Mouse (Mus musculus) megakaryocyte, adult 5-6 weeks (primary cell): ENCODE results near the gene Grb7. TPM values are rescaled to one million over a fixed set of nuclear protein-coding genes. Genes with fewer than 3 reads are reported as not detected.

Experiments
- ATAC-seq: 2 replicates; pipeline ENCODE4 v1.8.0; 2016; ENCODE audit warnings: mild to moderate bottlenecking, inconsistent platforms; ENCODE audit not compliant: poor library complexity, severe bottlenecking
- total RNA-seq, 2 experiments: library from RNA; stranded (forward) in 1 of 2; stranded (reverse) in 1 of 2; fragments of 153-499, 151-499 nt in 1 of 2; fragments of 221-1000, 200-1000 nt in 1 of 2; gene quantifications; 2 replicates each; pipeline versions ENCODE4 v1.2.3 to v1.2.4; 2015 to 2017

Gene Grb7
- total RNA-seq (2015) (not detected in 2 replicates), total RNA-seq (2017) (not detected in 2 replicates)

GRCm38 (mm10) chr11:98446213-98446561 is at the start of gene Grb7:
TSS of gene Grb7 (plus strand) at chr11:98446394.
- ATAC-seq: no peak

GRCm38 (mm10) chr11:98397946-98398345 is 48.2 kb upstream of the Grb7 start:
- no peak for ATAC-seq

- ATAC-seq: peak; percentile 95
These were observed 46.0 kb upstream of the Grb7 start, which contains the start of gene Pgap3 for GRCm38 (mm10) chr11:98400161-98400726. TSS of gene Pgap3 (minus strand) at chr11:98400490.

GRCm38 (mm10) chr11:98400816-98401215 is 45.4 kb upstream of the Grb7 start:
- ATAC-seq: no peak

- no peak for ATAC-seq
These were observed 39.6 kb upstream of the Grb7 start for GRCm38 (mm10) chr11:98406621-98407020.

DNA sequence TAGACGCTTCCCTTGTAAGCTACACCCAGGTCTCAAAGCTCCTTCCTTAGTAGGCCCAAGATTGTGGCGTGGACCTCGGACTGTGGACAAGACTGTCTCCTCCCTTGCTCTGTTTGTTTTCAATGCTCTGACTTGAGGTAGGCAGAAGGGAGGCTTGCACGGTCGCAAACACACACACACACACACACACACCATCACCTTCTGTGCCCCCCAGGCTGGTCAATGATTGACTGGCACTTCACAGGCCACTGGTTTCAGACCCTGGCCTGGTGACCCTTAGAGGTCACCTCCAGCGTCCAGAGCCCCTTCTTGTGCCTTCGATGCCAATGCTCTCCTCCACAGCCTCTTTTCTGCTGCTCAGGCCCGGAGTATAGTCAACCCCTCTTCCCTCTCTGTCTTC is 37.3 kb upstream of the Grb7 start:
- ATAC-seq: no peak

DNA sequence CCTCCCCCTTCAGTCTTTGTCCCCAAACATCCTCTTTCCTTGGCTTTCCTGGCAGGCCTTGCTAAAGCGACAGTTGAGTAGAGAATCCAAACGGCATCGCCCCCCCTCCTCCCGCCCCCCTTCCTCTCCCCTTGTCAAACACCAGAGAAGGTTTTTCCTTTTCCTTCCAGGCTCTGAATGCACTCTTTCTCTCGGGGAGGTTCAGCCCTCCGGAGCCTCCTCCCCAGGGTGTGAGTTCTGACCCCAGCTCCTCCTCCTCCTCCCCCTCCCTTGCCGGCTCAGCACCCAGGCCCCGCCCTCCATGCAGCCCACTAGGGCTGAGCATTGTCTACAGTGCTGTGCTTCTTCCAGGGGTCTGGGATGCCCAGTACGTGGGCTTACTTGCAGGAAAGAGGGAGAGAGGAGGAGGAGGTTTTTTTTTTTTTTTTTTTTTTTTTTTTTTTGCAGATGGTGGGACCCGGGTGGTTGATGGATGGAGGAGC is 36.8 kb upstream of the Grb7 start:
- ATAC-seq: no peak

DNA sequence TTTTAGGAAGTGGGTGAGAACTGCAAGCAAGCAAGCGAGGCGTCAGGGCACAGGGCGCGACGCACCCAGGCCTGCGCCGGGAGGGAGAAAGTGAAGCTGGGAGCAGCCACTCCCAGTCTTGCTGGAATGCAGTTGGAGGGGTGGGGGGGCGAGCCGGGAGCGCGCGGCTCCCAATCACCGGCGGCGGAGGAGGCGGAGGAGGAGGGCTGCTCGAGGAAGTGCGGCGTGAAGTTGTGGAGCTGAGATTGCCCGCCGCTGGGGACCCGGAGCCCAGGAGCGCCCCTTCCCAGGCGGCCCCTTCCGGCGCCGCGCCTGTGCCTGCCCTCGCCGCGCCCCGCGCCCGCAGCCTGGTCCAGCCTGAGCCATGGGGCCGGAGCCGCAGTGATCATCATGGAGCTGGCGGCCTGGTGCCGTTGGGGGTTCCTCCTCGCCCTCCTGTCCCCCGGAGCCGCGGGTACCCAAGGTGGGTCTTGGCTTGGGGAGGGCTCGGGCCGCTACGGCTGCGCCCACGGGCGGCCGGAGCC is 33.9 kb upstream of the Grb7 start, which contains the start of gene Erbb2:
Erbb2 (plus strand) TSS at position 198 of the 524 bp plus-strand sequence.
- ATAC-seq: no peak

GRCm38 (mm10) chr11:98412797-98413301 is 33.3 kb upstream of the Grb7 start:
- ATAC-seq: no peak

DNA sequence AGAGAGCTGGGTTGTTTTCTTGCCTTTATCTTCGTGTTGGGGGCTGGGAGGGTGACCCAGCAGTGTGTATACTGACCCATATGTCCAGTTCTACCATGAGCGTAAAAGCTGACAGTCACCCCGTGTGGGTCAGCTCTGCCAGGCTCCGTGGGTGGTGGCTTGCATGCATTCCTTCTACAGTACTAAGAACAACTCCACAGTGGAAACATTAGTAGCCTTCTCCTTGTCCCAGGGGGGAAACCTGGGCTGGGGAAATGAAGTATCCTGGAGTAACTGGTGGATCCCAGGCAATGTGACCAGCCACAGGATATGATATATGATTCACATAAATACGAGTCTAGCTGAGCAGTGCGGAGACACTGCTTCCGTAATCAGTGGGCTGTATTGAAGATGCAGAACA is 32.5 kb upstream of the Grb7 start:
- no peak for ATAC-seq

DNA sequence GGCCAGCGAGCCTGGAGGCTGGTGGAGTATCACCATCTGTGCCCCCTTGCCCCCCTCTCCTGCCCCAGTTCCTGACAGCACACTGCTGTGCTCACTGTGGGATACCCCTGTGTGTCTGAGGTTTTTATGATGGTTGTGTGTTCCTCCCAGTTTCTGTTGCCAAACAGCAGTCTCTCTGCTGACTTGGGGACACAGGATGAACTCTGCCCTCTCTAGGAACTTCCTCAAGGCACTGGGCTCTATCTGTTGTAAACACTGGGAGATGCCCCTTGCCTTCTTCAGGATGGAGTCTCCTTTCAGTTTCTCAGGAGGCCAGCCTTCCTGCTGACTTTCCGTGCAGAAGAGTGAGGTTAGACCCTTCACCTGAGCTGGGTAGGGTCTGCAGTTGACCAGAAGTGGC is 32.0 kb upstream of the Grb7 start:
- no peak for ATAC-seq

GRCm38 (mm10) chr11:98417074-98417473 is 29.1 kb upstream of the Grb7 start:
- ATAC-seq: no peak

- ATAC-seq: no peak
These were observed 27.9 kb upstream of the Grb7 start for GRCm38 (mm10) chr11:98418273-98418672.

DNA sequence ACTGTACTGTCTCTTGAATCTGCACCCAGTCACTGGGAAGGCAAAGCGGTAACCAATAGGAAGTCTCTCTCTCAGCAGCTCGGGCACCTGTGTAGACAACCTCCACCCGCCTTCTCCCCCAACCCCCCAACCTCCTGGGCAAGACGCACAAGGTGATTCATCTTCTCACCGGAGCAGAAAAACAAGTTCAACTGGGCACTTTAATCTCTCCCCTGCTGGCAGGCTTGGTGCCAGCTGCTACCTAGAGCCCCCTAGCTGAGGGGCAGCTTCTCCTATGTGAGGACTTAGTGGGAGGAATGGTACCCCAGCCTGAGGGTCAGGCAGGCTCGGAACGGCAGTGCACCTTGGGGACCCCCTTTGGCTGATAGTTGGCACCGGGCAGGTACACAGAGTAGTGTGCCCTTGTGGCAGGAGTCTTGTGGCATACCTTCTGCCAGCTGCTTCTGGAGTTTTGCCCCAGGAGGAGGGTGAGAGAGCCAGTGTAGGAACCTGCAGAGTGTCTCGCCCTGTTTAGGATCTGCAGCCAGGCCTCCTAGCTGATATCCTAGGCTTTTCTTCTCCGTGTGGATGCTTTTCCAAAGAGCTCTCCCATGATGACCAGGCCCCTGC is 27.2 kb upstream of the Grb7 start:
- ATAC-seq: no peak

GRCm38 (mm10) chr11:98426592-98426991 is 19.6 kb upstream of the Grb7 start:
- no peak for ATAC-seq

DNA sequence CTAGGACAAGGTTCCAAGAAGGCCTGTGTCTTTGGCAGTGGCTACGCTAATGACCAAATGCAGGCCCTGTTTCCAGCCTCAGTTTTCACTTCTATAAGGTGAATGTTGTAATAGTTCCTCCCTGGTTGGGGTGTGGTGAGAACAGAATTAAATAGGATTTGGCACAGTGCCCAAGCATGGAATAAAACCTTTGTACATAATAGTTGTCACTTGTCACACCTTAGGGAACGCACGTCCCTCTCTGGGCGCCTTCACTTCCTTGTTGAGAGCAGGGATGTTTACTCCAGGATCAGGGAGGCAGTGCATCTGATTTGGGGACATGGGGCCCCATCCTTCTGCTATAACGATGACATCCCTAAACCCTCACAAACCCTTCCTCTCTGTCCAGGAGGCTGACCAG is 17.8 kb upstream of the Grb7 start:
- no peak for ATAC-seq

GRCm38 (mm10) chr11:98431743-98432502 is 14.3 kb upstream of the Grb7 start:
- ATAC-seq: no peak

DNA sequence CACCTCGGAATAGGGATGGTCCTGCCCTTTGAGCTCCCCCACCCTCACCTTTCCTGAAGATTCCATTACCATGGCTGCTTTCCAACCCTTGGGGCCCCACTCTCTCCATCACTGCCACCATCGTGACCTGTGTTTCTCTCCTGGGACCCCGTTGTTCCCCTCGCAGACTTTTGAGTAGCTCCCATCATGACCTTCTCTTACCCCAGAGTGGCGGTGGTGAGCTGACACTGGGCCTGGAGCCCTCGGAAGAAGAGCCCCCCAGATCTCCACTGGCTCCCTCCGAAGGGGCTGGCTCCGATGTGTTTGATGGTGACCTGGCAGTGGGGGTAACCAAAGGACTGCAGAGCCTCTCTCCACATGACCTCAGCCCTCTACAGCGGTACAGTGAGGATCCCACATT is 10.5 kb upstream of the Grb7 start:
- ATAC-seq: no peak

DNA sequence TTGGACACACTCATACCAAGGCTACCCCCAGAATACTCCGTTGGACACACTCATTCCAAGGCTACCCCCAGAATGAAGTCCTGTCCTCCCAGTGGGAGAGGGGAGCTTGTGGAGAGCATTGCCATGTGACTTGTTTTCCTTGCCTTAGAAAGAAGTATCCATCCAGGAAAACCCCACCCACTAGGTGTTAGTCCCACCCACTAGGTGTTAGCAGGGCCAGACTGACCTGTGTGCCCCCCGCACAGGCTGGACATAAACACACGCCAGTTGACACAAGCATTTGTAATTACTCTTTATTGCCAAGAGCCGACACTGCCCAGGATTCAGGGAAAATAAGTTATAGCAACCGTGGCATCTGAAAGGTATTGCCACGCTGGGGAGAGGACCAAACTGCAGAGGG is 8.8 kb upstream of the Grb7 start:
- ATAC-seq: no peak

GRCm38 (mm10) chr11:98438331-98439158 is 7.6 kb upstream of the Grb7 start, which contains the start of gene Mien1:
TSS of gene Mien1 (minus strand) at chr11:98438991.
- peak; percentile 98 for ATAC-seq

- no peak for ATAC-seq
These were observed 2.5 kb upstream of the Grb7 start for GRCm38 (mm10) chr11:98443688-98444087.
